Mouse (Mus musculus) fibroblast of lung, adult 2 months (primary cell): ENCODE results near the gene Hes5.

Source experiments
- DNase-seq: peaks from one replicate; pipeline ENCODE4 v3.0.0-alpha.2; 2011; ENCODE audit warnings: low read depth

Hes5 gene

GRCm38 (mm10) chr4:154942632-154943322 lies 17.9 kb upstream of the Hes5 start:
- no peak for DNase-seq

- no peak for DNase-seq
Observed at GRCm38 (mm10) chr4:154943323-154944039, 17.2 kb upstream of the Hes5 start.

GRCm38 (mm10) chr4:154944121-154944590 lies 16.6 kb upstream of the Hes5 start:
- DNase-seq = peak; percentile 70

- DNase-seq = no peak
Observed at GRCm38 (mm10) chr4:154946319-154946718, 14.4 kb upstream of the Hes5 start.

DNA sequence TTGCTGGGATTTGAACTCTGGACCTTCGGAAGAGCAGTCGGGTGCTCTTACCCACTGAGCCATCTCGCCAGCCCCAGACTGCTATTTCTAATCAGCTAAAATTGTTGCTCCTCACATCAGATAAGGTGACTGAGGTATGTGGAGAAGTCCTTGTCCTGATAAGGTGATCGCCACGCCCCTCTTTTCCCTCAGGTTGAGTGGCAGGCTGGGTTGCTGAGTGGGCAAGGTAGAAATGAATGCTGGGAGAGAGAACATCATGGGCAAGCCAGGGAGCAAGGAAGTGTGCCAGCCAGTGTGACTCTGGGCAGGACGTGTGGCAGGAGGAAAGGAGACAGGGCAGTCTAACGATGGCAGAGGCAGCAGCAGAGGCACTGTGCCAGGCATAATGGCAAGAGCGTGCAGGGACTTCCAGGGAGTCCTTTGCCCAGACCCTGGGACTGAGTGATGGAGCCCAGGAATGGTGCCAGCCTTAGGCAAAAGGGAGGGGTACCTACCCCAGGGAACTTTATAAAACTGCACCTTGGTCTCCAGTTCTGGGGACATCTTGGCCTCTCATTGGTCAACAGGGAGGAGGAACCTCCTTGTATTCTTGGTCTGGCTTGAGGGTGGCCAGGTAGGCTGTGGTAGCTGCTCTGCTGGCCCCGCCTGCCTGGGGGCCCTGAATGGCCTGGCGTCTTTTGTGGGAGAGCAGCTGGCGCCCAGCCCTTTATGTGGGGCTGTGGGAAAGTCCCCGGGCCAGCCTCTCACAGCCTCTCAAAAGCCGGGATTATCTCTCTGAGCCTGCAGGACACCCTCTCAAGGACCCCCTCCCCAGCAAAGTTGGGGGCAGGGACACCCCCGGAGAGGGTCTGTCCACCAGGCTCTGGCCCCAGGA lies 12.4 kb upstream of the Hes5 start:
- no peak for DNase-seq

DNA sequence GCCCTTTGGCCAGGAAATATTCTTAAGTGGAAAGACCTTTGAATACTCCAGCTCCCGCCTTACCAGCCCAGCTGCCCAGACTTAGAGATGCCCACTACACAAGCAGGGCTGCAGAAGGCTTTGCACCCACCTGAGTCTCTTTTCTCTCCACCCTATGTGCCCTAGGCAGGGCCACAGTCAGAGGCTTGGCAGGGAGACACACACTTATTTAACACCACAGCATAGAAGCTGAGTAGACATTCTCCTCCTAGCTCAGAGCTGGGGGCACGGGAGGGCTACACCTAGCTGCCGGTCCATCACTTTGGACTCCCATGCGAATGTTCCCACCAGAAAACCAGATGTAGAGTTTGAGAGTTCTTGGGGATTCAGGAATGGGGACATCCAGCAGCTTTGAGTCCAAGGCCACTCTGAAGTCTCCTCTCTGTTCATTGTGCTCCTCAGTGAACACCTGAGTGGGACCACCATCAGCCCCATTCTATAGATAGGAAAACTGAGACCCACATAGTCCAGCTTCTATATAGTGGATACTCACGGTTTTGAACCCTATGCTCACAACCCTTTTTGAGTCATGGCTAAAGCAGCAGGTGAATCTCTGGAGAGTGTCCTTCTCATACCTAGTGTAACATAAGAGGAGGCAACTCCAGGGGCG lies 11.7 kb upstream of the Hes5 start:
- DNase-seq = no peak

DNA sequence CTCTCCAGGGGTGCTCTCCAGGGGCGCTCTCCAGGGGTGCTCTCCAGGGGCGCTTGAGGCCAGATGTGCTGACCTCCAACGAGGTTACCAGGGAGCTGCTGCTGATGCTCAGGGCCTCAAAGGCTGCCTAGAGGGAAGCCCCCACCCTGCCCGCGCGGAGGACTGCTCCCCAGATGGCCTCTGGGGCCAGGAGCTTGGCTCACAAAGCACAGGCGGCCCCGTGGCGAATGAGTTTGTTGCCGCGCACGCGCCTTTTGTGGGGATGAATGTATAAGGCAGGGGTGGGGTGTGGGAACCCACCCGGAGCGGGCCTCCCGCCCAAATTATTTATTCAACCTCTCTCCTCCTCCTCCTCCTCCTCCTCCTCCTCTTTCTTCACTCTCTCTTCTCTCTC lies 11.1 kb upstream of the Hes5 start:
- DNase-seq = no peak

- DNase-seq = no peak
Observed at GRCm38 (mm10) chr4:154952461-154953241, 8.1 kb upstream of the Hes5 start.

DNA sequence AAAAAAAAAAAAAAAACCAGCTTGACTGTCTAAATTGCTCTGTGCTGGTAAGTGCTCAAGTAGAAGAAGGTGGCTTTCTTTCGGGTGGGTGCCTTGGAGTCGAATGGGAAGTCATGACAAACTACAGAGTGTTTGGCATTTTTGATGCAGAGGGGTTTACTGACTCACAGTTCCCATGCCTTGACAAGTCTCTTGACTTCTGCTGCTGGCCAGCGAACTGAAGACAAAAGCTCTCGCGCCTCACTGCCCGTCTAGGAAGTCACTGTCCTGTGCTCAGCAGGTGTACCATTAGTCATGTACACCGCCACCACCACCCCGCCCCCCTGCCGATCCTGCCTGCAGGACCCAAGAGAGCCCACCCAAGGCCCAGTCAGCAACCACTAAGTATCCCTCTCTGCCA lies 4.1 kb upstream of the Hes5 start:
- no peak for DNase-seq

GRCm38 (mm10) chr4:154957289-154957993 lies 3.3 kb upstream of the Hes5 start:
- no peak for DNase-seq

GRCm38 (mm10) chr4:154958171-154958570 lies 2.6 kb upstream of the Hes5 start:
- DNase-seq = no peak

DNA sequence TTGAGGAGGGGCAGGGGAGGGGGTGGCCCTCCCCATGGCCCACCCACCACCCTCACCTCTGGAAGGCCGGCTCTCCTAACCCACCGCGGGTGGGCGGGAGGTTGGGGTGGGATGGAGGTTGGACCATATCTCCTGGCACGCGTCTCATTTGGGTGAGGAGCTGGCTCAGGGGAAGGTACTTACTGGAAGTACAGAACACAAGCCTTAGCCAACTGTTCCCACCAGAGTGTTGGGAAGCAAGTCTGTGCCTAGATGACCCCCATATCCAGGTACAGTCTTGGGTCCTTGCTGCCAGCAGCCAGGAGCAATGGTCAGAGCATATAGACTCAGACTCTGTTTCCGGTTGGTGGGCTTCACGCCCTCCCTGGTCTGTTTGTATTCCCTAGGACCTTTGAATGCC lies 2.1 kb upstream of the Hes5 start:
- no peak for DNase-seq

DNA sequence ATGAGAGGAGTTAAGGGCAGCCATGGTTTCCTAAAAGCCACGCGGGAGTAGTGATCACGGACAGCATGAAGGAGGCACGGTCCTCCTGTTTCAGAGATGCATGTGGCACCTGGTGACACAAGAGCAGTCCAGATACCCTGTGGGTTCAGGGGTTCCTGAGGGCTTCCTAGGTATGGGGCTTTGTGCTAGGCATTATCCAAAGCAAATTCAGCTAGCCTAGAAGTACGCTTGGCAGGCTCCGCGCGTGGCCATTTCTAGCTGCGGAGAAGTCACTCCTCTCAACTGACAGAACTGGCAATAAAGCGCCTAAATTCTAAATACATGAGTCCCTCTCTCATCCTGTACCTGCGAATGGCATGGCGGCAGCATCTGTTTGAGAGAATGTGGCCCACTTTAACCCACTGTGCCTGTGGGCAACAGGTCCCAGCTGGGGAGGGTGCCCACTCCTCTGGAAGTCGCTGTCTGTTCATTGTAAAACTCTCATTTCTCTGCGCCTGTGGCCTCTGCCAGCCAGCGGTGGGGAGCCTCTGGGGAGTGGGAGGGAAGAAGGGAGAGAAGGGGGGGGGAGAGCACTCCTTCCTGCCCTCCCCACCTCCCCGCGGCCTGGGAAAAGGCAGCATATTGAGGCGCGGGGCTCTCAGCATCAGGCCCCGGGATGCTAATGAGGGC lies 568 bp upstream of the Hes5 start:
- DNase-seq = no peak

- DNase-seq = no peak
Observed at GRCm38 (mm10) chr4:154961226-154961738, 559 bp downstream of the Hes5 start.

GRCm38 (mm10) chr4:154961911-154962310 lies 1.2 kb downstream of the Hes5 start:
- no peak for DNase-seq

DNA sequence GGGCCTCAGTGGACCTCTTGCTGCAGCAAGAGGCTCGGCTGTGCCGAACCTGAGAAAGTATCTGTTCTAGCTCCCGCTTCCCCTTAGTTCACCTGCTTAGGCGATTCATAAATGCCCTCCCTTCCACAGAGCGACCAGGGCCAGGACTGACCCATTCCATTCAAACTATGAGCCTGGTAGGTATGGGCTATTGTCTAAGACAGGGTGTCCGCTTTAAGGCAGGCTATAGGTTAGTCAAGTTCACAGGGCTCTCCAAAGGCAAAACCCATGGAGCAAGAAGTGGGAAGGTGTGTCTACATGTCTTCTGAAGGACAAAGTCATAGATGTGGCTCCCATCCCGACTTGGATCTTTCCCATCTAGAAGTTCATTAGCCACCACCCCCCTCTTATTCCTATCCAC lies 2.0 kb downstream of the Hes5 start:
- DNase-seq = no peak

- DNase-seq = no peak
Observed at GRCm38 (mm10) chr4:154963190-154963836, 2.6 kb downstream of the Hes5 start.

DNA sequence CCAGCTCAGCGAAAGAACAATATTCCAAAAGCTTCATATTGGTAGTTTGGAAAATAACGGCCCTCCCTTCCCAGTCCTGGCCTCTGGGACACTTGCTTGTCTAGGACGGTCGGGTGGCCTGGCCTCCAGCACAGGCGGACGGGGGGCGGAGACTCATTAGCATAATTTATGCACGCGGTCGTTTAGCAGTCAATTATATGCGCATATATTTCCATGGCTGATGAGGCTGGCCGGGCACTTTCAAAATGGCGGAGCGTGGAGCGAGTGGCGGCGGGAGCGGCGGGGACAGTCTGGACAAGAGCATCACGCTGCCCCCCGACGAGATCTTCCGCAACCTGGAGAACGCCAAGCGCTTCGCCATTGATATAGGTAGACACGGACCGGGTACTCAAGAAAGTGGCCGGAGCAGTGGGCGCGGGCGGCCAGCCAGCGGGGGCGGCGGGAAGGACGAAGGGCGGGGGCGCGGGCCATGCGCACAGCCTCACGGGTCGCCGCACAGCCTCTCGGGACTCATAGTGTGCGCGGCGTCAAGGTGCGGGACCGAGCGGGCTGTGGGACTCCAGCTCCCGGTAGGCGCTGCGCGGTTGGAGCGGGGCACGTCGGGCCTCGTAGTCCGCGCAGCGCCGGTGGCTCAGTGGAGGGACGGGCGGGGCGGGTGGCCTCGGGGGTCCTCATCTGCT lies 3.3 kb downstream of the Hes5 start, which contains the start of gene Pank4:
TSS of gene Pank4 (plus strand) at position 223 of the 680 bp plus-strand sequence.
- DNase-seq = no peak
